Mouse (Mus musculus) layer of hippocampus, postnatal 36 days (tissue): ENCODE measurements around the gene Tmtc2. TPM values are rescaled to one million over a fixed set of nuclear protein-coding genes. Genes with fewer than 3 reads are reported as not detected.

Experiments
- DNase-seq, 2 experiments: peaks; one replicate each; pipeline ENCODE4 v3.0.0; 2022
- total RNA-seq, 2 experiments: library from RNA; stranded (reverse); gene quantifications; 2 replicates each; pipeline ENCODE4 v1.2.3; 2021

Tmtc2 gene
- total RNA-seq, 2 experiments from 2014 or later = 11.9 TPM

DNA sequence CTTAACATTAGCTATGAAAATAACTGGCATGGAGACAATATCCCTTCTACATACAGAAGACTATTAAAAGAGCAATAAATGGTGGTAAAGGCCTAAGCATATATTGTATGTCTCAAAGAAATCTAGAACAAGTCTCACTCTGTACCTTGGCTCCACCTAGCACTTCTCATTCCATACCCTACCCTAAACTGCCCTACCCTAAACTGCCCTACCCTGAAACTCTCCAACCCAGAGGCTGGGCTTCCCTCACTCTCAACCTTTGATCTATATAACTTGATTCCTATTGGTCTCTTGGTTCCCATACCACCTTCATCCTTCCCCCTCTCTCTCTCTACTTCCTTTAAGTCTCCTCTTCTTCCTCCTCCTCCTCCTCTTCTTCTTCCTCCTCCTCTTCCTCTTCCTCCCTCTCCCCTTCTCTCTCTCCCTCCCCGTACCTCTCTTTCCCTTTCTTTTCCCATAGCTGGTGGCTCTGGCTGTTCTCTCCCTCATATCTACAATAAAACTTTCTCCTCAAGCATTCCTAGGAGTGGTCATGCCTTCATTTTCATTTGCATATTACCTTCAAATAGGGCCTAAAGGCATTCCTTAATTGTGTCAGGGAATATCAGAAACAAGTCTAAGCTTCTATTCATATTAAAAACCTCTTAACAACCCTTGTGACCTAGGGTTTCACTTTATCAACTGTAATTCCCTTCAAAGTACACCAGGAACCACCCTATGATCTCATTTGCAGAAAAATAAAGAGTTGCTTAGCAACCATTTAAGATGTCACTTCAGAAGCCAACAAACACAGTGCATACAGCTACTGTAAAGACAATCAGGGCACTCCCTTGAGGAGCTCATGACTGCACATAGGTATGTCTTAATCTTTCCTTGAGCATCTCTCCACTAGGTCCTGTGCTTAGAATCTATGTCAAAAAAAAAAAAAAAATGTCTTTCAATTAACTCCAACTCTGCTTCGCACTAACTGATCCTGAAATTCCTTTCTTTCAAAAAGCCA is 29.9 kb downstream of the Tmtc2 start:
- no peak for DNase-seq

DNA sequence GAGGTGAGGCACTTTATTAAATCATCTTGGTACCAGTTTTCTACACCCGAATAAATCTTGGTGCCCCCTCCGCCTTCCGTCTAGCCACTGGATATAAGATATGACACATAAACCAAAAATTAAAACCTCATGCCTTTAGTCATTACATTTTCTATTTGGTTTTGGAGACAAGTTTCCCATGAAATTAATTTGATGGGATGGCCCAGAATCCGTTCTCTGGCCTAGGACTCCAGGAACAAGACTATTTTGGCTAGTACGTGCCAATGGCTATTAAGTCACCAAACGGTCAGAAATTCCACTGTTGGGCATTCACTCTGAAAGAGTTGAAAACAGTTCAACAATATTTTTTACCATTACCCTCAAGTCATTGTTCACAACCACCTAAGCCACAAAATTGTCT is 32.2 kb downstream of the Tmtc2 start:
- DNase-seq = no peak

DNA sequence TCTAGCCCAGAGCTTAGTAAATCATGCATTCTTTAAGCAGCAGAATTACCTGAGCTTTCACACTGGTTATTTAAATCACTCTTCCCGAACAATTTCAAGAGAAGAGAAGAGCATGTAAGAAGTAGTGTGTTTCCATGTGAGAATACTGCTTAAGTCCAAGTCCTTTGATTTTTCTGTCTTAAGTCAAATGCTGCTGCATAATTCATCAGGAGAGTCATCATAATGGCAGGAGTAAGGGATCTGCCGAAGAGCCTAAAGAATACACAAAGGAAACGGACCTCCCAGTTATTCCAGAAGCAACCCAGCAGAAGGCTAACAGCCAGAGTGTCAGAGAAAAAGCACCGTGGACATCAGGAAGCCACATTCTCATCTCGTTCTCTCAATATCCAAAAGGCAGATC is 34.6 kb downstream of the Tmtc2 start:
- DNase-seq = no peak

DNA sequence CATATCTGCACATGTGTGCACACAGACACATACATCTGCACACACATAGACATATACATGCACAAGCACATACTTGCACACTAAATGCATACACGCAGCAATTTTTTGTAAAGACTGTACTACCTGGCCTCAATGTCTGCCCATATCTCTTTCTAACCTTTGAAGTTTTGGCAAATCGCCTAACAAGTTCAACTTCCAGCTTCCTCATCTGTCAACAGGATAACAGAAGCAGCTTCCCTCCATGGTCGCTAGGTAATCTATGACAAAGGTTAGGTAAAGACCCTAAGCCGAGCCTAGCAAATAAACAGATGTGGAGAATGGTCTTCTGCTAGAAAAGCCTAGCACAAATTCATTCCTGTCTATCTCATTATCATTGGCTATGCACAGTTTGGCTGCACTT is 37.3 kb downstream of the Tmtc2 start:
- DNase-seq = no peak

DNA sequence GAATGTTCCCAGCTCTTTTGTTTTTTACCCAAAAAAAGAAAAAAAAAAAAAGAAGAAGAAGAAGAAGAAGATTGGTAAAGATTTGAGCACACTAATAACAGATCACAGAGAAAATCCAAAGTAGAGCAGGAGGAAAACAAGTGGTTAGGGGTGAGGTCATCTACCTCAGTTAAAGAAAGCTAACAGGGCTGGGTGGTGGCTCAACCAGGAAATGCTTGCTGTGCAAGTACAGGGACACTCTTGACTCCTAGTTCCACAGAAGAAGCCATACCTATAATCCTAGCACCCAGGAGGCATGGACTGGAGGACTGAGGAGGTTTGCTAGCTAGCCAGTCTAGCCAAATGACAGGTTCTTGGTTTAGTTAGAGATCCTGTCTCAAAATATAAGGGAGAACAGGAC is 38.4 kb downstream of the Tmtc2 start:
- no peak for DNase-seq

DNA sequence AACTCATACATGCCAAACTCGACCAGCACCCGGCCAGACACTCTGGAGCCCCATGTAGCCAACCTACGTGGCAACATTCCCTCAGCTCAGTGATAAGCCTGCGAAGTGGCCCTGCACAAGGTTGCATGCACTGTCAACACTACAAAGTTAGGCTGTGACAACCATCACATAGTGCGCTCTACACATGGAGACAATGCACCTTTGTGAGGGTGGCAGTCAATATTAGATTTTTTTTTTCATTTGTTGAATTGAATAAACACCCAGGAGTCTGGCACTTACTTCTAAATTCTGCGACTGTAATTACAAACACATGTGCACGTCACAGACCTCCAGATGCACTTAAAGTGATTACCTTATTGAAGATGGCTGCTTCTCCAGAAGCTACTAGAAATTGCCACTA is 41.5 kb downstream of the Tmtc2 start:
- DNase-seq = no peak

DNA sequence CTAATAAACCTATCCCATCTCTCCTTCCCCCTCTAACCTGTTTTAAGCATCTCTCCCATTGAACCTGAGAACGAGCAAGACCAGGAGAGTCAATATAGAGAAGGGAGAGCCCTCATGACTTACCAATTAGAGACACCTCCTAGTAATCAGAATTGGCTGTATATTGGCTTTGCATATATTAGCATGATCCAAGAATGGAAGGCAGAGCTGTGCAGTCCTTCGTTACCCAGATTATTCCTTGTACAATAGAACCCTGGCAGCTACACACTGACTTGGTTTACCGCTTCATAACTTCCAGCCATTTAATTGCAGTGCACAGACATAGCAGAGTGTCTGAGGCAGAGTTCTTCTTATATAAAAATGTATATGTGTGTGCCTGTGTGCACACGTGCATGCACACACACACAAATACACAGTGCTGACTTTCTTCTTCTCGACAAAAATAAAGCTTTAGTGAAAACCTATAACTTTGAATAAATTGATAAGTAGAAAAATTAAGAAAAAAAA is 42.2 kb downstream of the Tmtc2 start:
- DNase-seq = no peak

DNA sequence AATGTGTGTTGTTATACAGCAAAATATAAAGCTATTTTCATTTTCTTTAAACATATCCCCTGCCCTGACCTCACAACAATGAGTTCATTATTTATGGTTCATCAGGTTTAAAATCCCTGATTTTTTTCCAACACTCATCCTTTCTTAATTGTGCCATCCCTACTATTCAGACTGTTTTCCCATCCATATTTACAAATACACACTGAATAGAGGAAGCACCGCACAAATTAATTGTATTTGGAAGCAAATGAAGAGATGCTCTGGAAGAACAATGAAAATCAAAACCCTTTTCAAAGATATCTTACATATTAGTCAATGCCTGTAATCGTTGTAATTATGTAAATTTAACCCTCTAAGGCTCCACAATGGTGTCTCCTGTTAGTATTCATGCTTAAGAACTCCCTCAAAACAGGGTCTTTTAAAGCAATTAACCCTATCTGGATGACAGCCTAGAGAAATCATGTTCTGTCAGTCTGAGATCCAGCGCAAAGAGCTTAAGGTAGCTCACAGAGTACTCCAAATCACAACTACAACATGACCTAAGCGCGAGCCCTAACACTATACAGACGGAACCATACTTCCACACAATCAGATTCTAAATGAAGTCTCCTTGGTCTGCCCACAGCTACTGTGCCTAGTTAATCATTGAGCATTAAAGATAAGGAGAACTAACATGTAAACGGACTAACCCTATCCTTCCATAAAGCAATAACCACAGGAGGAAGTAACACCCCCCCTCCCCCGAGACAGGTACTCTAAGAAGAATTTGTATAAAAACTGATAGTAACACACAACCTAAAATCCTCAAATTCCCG is 43.0 kb downstream of the Tmtc2 start:
- no peak for DNase-seq

DNA sequence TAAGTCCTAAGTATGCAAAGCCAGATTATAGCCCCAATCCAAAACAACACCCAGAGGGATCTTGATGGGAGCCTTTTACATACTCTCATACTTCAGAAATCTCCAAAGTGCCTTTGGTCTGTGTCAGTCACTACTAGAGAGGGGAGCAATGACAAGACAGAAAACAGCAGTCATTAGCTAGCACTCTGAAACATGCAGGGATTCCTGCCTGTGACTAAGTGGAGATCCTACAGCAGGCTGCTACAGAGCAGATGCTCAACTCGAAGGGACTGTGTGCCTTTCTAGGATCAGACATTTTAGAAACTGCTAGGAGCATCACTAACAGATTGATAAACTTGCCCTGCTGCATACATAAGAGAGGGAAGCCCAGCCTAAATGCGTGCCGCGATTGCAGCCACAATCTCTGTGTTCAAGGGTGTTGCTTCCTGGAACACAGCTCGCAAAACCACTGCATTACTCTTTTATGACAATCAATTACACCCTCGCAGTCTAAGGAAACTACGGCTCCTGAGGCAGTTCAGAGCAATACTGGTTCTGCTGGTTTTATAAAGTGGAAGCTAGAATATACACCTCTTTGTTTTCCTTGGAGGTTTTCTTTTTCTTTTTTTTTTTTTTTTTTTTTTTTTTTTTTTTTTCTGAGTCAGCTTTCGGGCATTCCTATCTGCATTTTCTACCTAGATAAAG is 50.7 kb downstream of the Tmtc2 start:
- peak in 1 of 2 experiments; percentile 3 for DNase-seq

DNA sequence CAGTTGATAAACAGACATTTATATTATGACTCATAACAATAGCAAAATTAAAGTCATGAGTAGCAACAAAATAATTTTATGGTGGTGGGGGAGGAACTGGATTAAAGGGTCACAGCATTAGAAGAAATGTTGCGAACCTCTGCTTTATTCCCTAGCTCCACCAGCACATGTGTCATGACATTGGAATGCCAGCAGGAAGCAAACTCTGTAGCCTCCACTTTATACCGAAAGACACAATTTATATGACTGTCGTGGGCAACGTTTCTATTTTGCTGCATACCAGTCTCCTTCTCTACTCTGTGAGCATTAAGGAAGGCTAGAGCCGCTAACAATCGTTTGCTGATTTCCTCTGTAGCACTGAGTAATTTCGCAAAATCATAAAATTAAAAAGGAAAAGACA is 51.8 kb downstream of the Tmtc2 start:
- DNase-seq = no peak

DNA sequence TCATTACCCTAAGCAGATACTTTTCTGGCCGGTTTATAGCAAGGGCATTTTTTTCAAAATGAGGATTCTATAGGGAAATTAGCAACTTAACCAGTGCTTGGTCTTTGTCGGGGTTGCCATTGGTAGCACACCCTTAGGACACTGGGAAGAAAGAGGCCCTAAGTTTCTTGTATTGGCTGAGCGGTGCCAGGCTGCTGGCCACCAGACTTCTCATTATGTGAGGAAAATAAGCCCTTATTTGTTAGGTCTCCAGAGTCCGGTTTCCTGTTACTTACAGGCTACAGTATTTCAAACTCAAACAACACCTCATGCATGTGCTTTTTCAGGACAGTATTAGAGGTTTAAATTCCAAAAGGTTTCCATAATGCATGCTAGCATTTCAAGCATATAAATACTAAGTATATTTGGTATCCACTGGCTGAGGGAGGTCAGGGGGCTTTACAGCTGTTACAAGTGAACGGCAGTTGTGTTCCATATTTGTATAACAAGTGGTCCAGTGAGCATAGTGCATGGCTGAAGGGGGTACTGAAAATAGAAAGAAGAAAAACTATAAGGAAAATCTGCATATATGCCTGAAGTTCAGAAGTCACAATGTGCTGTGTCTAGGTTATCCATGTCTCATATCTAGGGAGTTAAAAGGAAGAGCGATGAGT is 55.0 kb downstream of the Tmtc2 start:
- DNase-seq = no peak

DNA sequence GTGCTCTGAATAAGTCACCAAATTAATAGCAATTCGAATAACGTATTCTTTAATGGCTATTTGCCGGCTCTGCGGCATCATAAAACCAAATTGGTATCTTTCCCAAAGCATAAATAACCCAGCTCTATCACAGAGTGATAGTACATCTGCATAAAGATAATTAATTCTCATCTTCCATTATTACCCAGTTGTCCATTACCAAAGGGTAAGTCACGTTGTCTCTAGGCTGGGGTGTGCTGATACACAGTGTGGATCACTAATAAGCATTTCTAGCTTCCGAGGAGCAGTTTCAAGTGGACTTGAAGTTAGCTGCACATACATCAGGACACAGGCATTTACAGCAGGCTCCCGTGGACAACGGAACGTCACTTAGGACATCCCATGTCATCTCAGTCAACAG is 56.1 kb downstream of the Tmtc2 start:
- DNase-seq = no peak

DNA sequence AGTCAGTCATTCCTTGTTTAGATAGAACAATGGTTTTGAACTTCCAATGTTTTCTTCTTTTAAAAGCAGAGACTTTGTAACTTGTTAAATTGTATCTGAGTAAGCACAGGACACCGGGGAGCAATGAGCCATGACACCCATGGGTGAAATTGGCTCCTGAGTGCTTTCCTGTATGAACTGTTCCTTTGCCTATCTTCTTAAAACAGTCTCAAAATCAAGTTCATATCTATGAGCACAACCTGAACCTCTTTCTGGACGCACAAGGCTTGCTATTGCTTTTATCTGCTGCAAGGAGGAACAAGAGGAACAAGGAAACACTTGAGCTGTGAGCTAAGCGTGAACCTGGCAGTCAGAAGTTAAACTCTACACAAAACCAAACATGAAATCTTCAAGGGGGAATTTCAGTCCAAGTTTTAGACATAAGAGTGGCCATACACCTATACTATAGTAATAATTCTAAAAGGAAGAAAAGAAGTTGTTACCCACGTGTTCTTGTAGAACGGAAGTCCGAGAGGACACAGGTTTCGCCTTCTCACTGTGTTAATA is 60.4 kb downstream of the Tmtc2 start:
- no peak for DNase-seq

DNA sequence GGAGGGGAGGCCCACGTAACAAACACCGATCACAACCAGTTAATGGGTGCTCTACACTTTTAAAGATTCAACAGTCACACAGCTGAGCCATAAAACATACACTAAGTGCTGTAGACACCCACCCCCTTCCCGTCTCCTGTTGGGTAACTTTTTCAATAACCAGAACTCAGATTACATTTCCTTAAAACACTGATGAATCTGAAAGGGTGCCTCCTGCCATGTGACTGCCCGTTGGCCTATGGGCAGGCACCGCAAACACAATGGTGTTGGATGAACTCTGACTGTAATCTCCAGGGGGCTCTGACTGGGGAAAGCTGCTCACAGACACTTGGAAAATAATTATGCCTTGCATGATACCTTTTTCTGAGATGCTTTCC is 64.4 kb downstream of the Tmtc2 start:
- DNase-seq = no peak

DNA sequence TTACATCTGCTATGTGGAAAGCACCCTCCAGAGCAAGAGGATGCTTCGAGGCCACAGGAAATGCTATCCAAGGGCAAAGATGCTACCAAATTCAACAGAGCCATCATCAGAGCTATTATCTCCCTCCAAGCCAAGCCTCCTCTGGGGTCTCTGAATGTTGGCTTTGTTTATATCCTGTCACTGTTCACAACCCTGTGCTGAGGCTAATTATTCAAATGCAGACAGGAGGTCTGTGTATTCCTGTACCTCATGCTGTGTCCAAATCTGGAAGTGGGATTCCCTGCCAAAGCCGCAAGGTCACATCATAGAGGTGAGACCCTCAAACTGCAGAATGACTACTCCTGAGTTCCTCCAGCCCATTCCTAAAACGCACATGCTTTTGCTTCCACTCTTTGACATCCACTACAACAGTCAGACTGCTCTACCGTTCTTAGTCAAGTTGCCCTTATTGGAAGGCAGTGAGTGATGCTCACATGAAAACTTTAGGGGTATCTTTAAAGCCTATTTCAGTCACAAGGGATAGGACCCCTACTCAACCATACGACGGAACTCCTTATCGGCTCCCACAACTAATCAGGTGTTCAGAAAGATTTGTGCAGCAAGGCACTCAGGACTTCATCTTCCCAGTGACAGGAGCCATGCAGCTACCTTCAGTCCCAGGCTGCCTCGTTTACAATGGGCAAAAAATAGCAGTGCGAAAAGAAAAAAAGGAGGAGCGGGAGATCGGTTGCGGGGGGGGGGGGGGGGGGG is 64.9 kb downstream of the Tmtc2 start:
- no peak for DNase-seq

DNA sequence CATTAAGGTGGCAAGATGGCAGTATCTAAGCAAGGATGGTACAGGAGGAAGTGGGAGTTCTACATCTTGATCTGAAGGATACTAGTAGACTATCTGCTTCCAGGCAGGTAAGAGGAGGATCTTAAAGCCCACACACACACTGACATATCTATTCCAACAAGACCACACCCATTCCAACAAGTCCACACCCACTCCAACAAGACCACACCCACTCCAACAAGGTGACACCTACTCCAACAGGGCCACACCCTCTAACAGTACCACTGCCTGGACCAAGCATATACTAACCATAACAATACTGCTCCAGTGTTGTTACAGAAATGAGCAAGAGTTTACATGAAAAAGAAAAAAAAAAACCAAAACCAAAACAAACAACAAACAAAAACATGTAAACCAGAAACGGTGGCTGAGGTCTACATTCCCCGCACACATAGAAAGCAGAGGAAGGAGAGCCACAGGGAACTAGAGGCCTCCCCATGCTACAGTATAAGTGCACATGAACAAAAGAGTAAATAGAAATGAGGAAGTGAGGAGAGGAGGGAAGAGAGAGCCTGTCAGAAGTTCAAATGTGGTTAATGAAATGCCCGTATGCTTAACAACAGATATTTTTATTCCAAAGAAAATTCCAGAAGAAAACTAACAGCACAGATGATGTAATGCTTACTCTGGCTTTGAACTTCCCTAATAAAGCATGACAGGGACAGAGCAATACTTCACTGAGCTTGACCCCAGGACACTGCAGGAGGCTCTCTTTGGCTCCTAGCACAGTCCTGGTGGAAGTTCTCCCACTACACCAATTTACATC is 66.1 kb downstream of the Tmtc2 start:
- DNase-seq = no peak

DNA sequence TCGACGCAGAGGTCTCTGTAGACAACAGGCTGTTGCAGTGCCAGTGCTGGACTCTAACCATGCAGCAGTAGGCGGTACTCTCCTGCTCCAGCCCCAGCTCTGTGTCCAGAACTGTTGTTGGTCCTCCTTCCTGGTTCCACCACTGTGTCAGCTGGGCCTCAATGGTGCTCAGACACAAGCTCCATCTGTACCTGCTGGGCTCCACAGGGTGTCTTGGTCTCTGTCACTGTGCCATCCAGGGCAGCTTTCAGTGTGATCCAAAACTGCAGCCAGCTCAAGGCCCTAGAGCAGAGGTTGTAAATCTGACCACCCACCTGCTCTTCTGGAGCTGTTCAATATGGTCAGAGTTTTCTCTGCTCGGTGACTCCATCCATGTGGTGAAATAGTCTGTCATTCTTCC is 68.2 kb downstream of the Tmtc2 start:
- DNase-seq = no peak

DNA sequence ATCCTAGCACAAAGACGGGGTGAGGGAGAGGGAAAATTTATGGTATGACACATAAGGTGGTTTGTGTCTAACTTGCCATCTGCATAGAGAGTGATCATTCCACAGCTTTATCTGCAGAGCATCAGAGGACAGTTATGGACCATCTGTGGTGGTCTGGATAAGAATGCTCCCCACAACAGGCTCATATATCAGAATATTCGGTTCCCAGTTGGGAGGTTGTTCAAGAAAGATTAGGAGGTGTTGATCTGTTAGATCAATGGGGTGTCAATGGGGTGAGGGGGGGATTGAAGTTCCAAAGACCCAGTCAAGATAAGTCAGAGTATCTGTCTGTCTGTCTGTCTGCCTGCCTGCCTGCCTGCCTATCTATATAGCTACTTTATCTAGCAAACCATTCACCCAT is 69.8 kb downstream of the Tmtc2 start:
- DNase-seq = no peak

DNA sequence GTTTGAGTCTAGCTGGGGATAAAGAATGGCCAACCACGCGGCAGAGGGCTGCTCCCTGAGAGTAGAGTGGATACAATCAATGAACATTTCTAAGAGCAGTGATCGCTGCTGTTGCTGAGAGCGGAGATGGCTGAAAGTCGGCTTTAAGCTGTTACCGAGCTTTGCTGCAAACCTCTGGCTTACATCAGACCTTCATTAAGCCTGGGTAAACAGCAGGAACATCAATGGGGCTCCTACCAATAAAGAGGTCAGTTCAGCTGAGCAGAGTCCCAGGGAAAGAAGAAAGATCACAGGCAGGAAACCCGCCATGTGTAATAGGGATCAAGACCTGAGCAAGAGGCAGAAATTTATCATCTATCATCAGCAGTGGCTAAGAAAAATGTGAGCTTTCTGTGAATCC is 72.5 kb downstream of the Tmtc2 start:
- DNase-seq = no peak

DNA sequence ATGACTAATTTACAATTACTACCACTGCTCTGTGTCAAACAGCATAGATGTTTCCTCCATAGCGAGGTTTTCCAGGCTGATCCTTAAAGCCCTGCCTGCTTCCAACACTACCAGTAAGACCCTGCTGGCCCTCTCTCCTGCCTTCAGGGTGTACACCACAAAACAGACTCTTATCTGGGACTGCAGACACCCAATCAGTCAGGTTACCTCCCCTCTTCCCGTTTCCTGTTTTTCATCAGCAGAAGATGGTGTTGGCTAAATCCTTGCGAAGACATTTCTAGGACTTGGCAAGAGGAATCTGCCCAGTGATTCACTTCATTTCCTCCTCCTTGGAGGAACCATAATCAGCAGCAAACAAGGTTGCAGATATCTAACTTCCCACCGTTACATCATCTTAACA is 73.8 kb downstream of the Tmtc2 start:
- no peak for DNase-seq
